Mouse (Mus musculus): Measurements from ENCODE around the gene Rnls. TPM values are rescaled to one million over a fixed set of nuclear protein-coding genes. Genes with fewer than 3 reads are reported as not detected.
"Not testable (repeated sequence)": the region's sequence is repeated elsewhere in the genome, so short reads cannot be mapped to it uniquely, and the experiment has no call there.

Rnls gene
- polyA plus RNA-seq (2014; fragmentation: Nextera tagmentation; extraction: Ambion mirVana): 8.9 and 10.2 TPM in 2 replicates

GRCm38 (mm10) chr19:33391651-33392382 lies at the start of gene Rnls:
Rnls (minus strand) TSS chr19:33392295.
- peak within 1 kb of the TSS; percentile 56 for H3K4me3 ChIP-seq (ENCODE audit: low read depth, low read length)
- no peaks in the 10 kb centered on the region; the same call in 1 of the 2 replicates for H3K4me1 ChIP-seq (ENCODE audit: control insufficient read depth, insufficient read depth, low read length)
- peak within 1 kb of the TSS; percentile 82 for H3K27ac ChIP-seq (ENCODE audit: low read depth, low read length)
- 2% methylated on average over 48 of the region's 48 CpGs for WGBS (ENCODE audit: insufficient replicate concordance)
- H3K4me2 ChIP-seq: peak within 1 kb of the TSS; percentile 68
- no peaks in the 10 kb centered on the region for H3K9me3 ChIP-seq (replicated peaks; ENCODE audit: control insufficient read depth, low read length)
- ATAC-seq (replicated peaks; ENCODE audit: insufficient number of reproducible peaks, low FRiP score, low TSS enrichment): peak; percentile 98
- H3K9ac ChIP-seq (ENCODE audit: low read depth, low read length): peak within 1 kb of the TSS; percentile 87
- no peaks in the 10 kb centered on the region for H3K27me3 ChIP-seq (ENCODE audit: control insufficient read depth, insufficient read depth, low read length)
- no peaks in the 10 kb centered on the region for H3K36me3 ChIP-seq (ENCODE audit: control insufficient read depth, insufficient read depth, low read length)

DNA sequence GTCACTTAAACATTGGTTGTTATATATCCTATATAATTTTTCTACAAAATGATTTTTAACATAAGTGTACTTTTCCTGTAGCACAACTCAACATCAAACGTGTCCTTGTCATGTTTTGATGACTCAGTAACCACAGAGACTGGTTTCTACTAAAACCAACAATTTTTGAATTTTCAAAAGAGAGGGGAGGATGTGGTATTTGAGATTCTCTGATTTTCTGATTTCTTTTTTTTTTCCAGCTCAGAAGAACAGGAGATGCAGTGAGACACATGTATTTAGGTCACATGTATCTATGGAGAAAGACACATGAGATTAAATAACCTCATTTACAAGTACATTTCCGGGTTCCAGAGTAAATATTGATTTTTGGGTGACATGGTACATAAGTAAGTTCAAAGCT lies 37.4 kb upstream of the Rnls start:
- WGBS (ENCODE audit: insufficient replicate concordance): 46% methylated on average over 2 of the region's 2 CpGs
- H3K27ac ChIP-seq (ENCODE audit: low read depth, low read length): no peak overlapping the region
- H3K4me1 ChIP-seq (ENCODE audit: control insufficient read depth, insufficient read depth, low read length): no peaks in the 10 kb centered on the region
- no peaks in the 10 kb centered on the region for H3K36me3 ChIP-seq (ENCODE audit: control insufficient read depth, insufficient read depth, low read length)
- H3K27me3 ChIP-seq (ENCODE audit: control insufficient read depth, insufficient read depth, low read length): no peaks in the 10 kb centered on the region
- no peak overlapping the region for H3K9ac ChIP-seq (ENCODE audit: low read depth, low read length)
- no peaks in the 10 kb centered on the region for H3K9me3 ChIP-seq (replicated peaks; ENCODE audit: control insufficient read depth, low read length)
- H3K4me3 ChIP-seq (ENCODE audit: low read depth, low read length): no peak overlapping the region
- no peak for ATAC-seq (replicated peaks; ENCODE audit: insufficient number of reproducible peaks, low FRiP score, low TSS enrichment)
- no peak overlapping the region for H3K4me2 ChIP-seq

GRCm38 (mm10) chr19:33419368-33419767 lies 27.3 kb upstream of the Rnls start:
- H3K4me1 ChIP-seq (ENCODE audit: control insufficient read depth, insufficient read depth, low read length); ATAC-seq (replicated peaks; ENCODE audit: insufficient number of reproducible peaks, low FRiP score, low TSS enrichment); H3K27ac ChIP-seq (ENCODE audit: low read depth, low read length); H3K4me3 ChIP-seq (ENCODE audit: low read depth, low read length); H3K36me3 ChIP-seq (ENCODE audit: control insufficient read depth, insufficient read depth, low read length); H3K9me3 ChIP-seq (replicated peaks; ENCODE audit: control insufficient read depth, low read length); H3K27me3 ChIP-seq (ENCODE audit: control insufficient read depth, insufficient read depth, low read length); H3K9ac ChIP-seq (ENCODE audit: low read depth, low read length); H3K4me2 ChIP-seq: not testable (repeated sequence)
- WGBS (ENCODE audit: insufficient replicate concordance): 81% methylated on average over 9 of the region's 9 CpGs

- Histone ChIP-seq H3K4me2 (no peak overlapping the region), H3K4me3 (ENCODE audit: low read depth, low read length) (no peak overlapping the region), H3K27ac (ENCODE audit: low read depth, low read length) (no peak overlapping the region), H3K27me3 (ENCODE audit: control insufficient read depth, insufficient read depth, low read length) (no peaks in the 10 kb centered on the region), H3K4me1 (ENCODE audit: control insufficient read depth, insufficient read depth, low read length) (no peaks in the 10 kb centered on the region), H3K9me3 (replicated peaks; ENCODE audit: control insufficient read depth, low read length) (no peaks in the 10 kb centered on the region), H3K36me3 (ENCODE audit: control insufficient read depth, insufficient read depth, low read length) (no peaks in the 10 kb centered on the region), H3K9ac (ENCODE audit: low read depth, low read length) (no peak overlapping the region)
- no peak for ATAC-seq (replicated peaks; ENCODE audit: insufficient number of reproducible peaks, low FRiP score, low TSS enrichment)
- 72% methylated on average over 2 of the region's 2 CpGs for whole genome bisulfite sequencing (ENCODE audit: insufficient replicate concordance)
Observed at GRCm38 (mm10) chr19:33380825-33381224, 11.3 kb downstream of the Rnls start.

- Histone ChIP-seq H3K27me3 (ENCODE audit: control insufficient read depth, insufficient read depth, low read length) (no peaks in the 10 kb centered on the region), H3K36me3 (ENCODE audit: control insufficient read depth, insufficient read depth, low read length) (no peaks in the 10 kb centered on the region), H3K9me3 (replicated peaks; ENCODE audit: control insufficient read depth, low read length) (no peaks in the 10 kb centered on the region), H3K9ac (ENCODE audit: low read depth, low read length) (no peak overlapping the region), H3K4me3 (ENCODE audit: low read depth, low read length) (no peak overlapping the region), H3K27ac (ENCODE audit: low read depth, low read length) (no peak overlapping the region), H3K4me1 (ENCODE audit: control insufficient read depth, insufficient read depth, low read length) (no peaks in the 10 kb centered on the region), H3K4me2 (no peak overlapping the region)
- no peak for ATAC-seq (replicated peaks; ENCODE audit: insufficient number of reproducible peaks, low FRiP score, low TSS enrichment)
- WGBS (ENCODE audit: insufficient replicate concordance): 11% methylated on average over 3 of the region's 3 CpGs
Observed at GRCm38 (mm10) chr19:33380386-33380785, 11.7 kb downstream of the Rnls start.

- Histone ChIP-seq H3K9ac (ENCODE audit: low read depth, low read length) (no peak overlapping the region), H3K9me3 (replicated peaks; ENCODE audit: control insufficient read depth, low read length) (no peaks in the 10 kb centered on the region), H3K27ac (ENCODE audit: low read depth, low read length) (no peak overlapping the region), H3K36me3 (ENCODE audit: control insufficient read depth, insufficient read depth, low read length) (no peaks in the 10 kb centered on the region), H3K4me3 (ENCODE audit: low read depth, low read length) (no peak overlapping the region), H3K27me3 (ENCODE audit: control insufficient read depth, insufficient read depth, low read length) (no peaks in the 10 kb centered on the region), H3K4me2 (no peak overlapping the region), H3K4me1 (ENCODE audit: control insufficient read depth, insufficient read depth, low read length) (no peaks in the 10 kb centered on the region)
- ATAC-seq (replicated peaks; ENCODE audit: insufficient number of reproducible peaks, low FRiP score, low TSS enrichment): no peak
- 58% methylated on average over 2 of the region's 2 CpGs for WGBS (ENCODE audit: insufficient replicate concordance)
Observed at GRCm38 (mm10) chr19:33368808-33369207, 23.3 kb downstream of the Rnls start.

- no peak for ATAC-seq (replicated peaks; ENCODE audit: insufficient number of reproducible peaks, low FRiP score, low TSS enrichment)
Observed at GRCm38 (mm10) chr19:33366661-33367060, 25.4 kb downstream of the Rnls start.

GRCm38 (mm10) chr19:33357019-33357418 lies 35.1 kb downstream of the Rnls start:
- 36% methylated on average over 3 of the region's 3 CpGs for WGBS (ENCODE audit: insufficient replicate concordance)
- no peak for ATAC-seq (replicated peaks; ENCODE audit: insufficient number of reproducible peaks, low FRiP score, low TSS enrichment)
- H3K27ac ChIP-seq (ENCODE audit: low read depth, low read length): no peak overlapping the region
- H3K4me1 ChIP-seq (ENCODE audit: control insufficient read depth, insufficient read depth, low read length): no peaks in the 10 kb centered on the region
- H3K27me3 ChIP-seq (ENCODE audit: control insufficient read depth, insufficient read depth, low read length): no peaks in the 10 kb centered on the region
- H3K4me2 ChIP-seq: no peak overlapping the region
- H3K4me3 ChIP-seq (ENCODE audit: low read depth, low read length): no peak overlapping the region
- H3K36me3 ChIP-seq (ENCODE audit: control insufficient read depth, insufficient read depth, low read length): no peaks in the 10 kb centered on the region
- no peaks in the 10 kb centered on the region for H3K9me3 ChIP-seq (replicated peaks; ENCODE audit: control insufficient read depth, low read length)
- H3K9ac ChIP-seq (ENCODE audit: low read depth, low read length): no peak overlapping the region

More at GRCm38 (mm10) chr19:33366661-33367060, 25.4 kb downstream of the Rnls start:
- Histone ChIP-seq H3K4me2 (no peak overlapping the region), H3K27ac (ENCODE audit: low read depth, low read length) (no peak overlapping the region), H3K27me3 (ENCODE audit: control insufficient read depth, insufficient read depth, low read length) (no peaks in the 10 kb centered on the region), H3K4me3 (ENCODE audit: low read depth, low read length) (no peak overlapping the region), H3K36me3 (ENCODE audit: control insufficient read depth, insufficient read depth, low read length) (no peaks in the 10 kb centered on the region), H3K9ac (ENCODE audit: low read depth, low read length) (no peak overlapping the region), H3K9me3 (replicated peaks; ENCODE audit: control insufficient read depth, low read length) (no peaks in the 10 kb centered on the region), H3K4me1 (ENCODE audit: control insufficient read depth, insufficient read depth, low read length) (no peaks in the 10 kb centered on the region)
- WGBS (ENCODE audit: insufficient replicate concordance): 8% methylated on average over 3 of the region's 3 CpGs

GRCm38 (mm10) chr19:33340119-33340518 lies 52.0 kb downstream of the Rnls start:
- H3K9ac ChIP-seq (ENCODE audit: low read depth, low read length): no peak overlapping the region
- ATAC-seq (replicated peaks; ENCODE audit: insufficient number of reproducible peaks, low FRiP score, low TSS enrichment): no peak
- no peak overlapping the region for H3K4me3 ChIP-seq (ENCODE audit: low read depth, low read length)
- no peaks in the 10 kb centered on the region for H3K27me3 ChIP-seq (ENCODE audit: control insufficient read depth, insufficient read depth, low read length)
- no peaks in the 10 kb centered on the region for H3K9me3 ChIP-seq (replicated peaks; ENCODE audit: control insufficient read depth, low read length)
- H3K27ac ChIP-seq (ENCODE audit: low read depth, low read length): no peak overlapping the region
- 93% methylated on average over 1 of the region's 1 CpGs for WGBS (ENCODE audit: insufficient replicate concordance)
- no peaks in the 10 kb centered on the region for H3K4me1 ChIP-seq (ENCODE audit: control insufficient read depth, insufficient read depth, low read length)
- no peaks in the 10 kb centered on the region for H3K36me3 ChIP-seq (ENCODE audit: control insufficient read depth, insufficient read depth, low read length)
- H3K4me2 ChIP-seq: no peak overlapping the region

Measured in heart, embryonic 11.5 days (tissue).